10 mouse cellular contexts compared by ENCODE assay signal in the genomic region with DNA sequence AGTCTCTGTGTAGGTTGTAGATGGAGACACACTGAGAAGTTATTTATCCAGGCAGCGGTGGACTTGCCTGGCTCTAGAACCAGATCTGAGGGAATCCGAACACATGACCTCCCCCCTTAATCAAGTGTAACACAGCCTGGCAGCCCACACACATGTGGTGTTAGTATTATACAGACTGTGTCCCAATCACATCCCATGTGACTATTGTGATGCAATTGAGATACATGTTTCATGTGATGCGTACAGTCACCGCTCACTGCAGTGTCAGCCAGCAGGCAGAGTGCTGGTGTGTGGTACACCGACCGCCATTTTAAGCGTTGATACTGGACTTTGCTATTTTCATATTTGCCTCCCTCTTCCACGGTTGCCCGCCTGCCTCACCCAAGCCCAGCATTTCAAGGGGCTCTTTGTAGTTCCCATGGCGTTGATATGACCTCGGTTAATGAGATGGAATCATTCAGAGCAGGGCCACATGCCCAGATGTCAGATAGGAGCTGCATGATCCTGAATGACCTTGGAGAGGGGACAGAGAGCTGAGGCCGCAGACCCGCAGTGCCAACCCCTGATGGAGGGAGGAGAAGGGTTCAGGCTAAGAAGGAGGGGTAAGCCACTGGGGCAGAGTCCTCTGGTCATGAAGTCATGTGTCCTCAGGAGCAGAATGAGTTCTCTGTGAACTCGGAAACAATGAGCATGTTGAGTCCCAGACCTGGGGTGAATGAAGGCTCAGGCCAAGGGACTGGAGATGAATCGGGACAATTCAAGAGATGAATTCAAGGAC.
DNase-seq lines count a peak whose midpoint lies in the region; ATAC-seq and TF ChIP-seq lines count a peak whose summit lies in the region.
"Had no signal": no experiment of that assay in that cellular context is flagged by ENCODE, and none has a peak within 500 bp of the region (broad histone marks: within the 10 kb centered on the region; RNA-seq: fewer than 3 reads in every experiment).

No protein-coding gene starts in this region.

- no peaks in the 10 kb centered on the region for H3K36me3 ChIP-seq in heart, postnatal 0 days (replicated peaks; ENCODE audit: control insufficient read depth, insufficient read depth, low read length)
- H3K36me3 ChIP-seq in midbrain, embryonic 12.5 days, result no peaks in the 10 kb centered on the region
- no peaks in the 10 kb centered on the region for H3K36me3 ChIP-seq in midbrain, embryonic 10.5 days
- H3K36me3 ChIP-seq in stomach, embryonic 15.5 days, result no peaks in the 10 kb centered on the region
- no peaks in the 10 kb centered on the region for H3K36me3 ChIP-seq in liver, embryonic 12.5 days

- H3K4me1 ChIP-seq in heart, postnatal 0 days (ENCODE audit: control insufficient read depth, insufficient read depth), result peaks cover 19% of the 10 kb centered on the region
- peaks cover 22% of the 10 kb centered on the region for H3K4me1 ChIP-seq in midbrain, embryonic 12.5 days
- H3K4me1 ChIP-seq in midbrain, embryonic 10.5 days, result peaks cover 54% of the 10 kb centered on the region
- peaks cover 10% of the 10 kb centered on the region for H3K4me1 ChIP-seq in stomach, embryonic 15.5 days
- peaks cover 57% of the 10 kb centered on the region for H3K4me1 ChIP-seq in liver, embryonic 12.5 days

- DNase-seq in heart, postnatal 0 days (ENCODE audit: low spot score), result no peak
- no peak for DNase-seq in heart, postnatal 25 days (ENCODE audit: low spot score)
- no peak for DNase-seq in midbrain, embryonic 10.5 days (ENCODE audit: low spot score)
- DNase-seq in kidney, postnatal 25 days, result peak; percentile 11 to 60
- DNase-seq: right cerebral cortex, postnatal 25 days had no signal

- TF ChIP-seq CTCF in heart, postnatal 0 days (IDR thresholded peaks at IDR 0.05; ENCODE audit: low read depth), result no peak

- no peak for TF ChIP-seq EP300 in heart, postnatal 0 days (IDR thresholded peaks at IDR 0.05; ENCODE audit: low read depth)

- intact Hi-C loops in heart, postnatal 25 days (cut with DNase I), result no loop called here

- 0 out of 2 replicates have a peak overlapping the region, but pooled peaks have one; percentile 95 for H3K4me2 ChIP-seq in heart, postnatal 0 days (ENCODE audit: low read depth, low read length)
- no peak overlapping the region for H3K4me2 ChIP-seq in midbrain, embryonic 12.5 days (replicated peaks)
- no peak overlapping the region for H3K4me2 ChIP-seq in stomach, embryonic 15.5 days
- no peak overlapping the region for H3K4me2 ChIP-seq in liver, embryonic 12.5 days

- no peak overlapping the region for H3K9ac ChIP-seq in heart, postnatal 0 days (replicated peaks; ENCODE audit: low read depth, low read length)
- H3K9ac ChIP-seq in midbrain, embryonic 12.5 days (replicated peaks), result no peak overlapping the region
- no peak overlapping the region for H3K9ac ChIP-seq in stomach, embryonic 15.5 days
- no peak overlapping the region for H3K9ac ChIP-seq in liver, embryonic 12.5 days

- 77% methylated on average over 15 of the region's 15 CpGs for WGBS in heart, postnatal 0 days
- WGBS in midbrain, embryonic 12.5 days, result 78% methylated on average over 15 of the region's 15 CpGs
- WGBS in midbrain, embryonic 10.5 days, result 82% methylated on average over 15 of the region's 15 CpGs
- 75% methylated on average over 15 of the region's 15 CpGs for WGBS in stomach, embryonic 15.5 days
- 76% methylated on average over 15 of the region's 15 CpGs for WGBS in liver, embryonic 12.5 days (ENCODE audit: insufficient replicate concordance)

- no peak overlapping the region for H3K4me3 ChIP-seq in heart, postnatal 0 days (ENCODE audit: low read depth, low read length)
- no peak overlapping the region for H3K4me3 ChIP-seq in midbrain, embryonic 12.5 days
- no peak overlapping the region for H3K4me3 ChIP-seq in midbrain, embryonic 10.5 days
- no peak overlapping the region for H3K4me3 ChIP-seq in stomach, embryonic 15.5 days (replicated peaks)
- no peak overlapping the region for H3K4me3 ChIP-seq in liver, embryonic 12.5 days

- ATAC-seq in heart, postnatal 0 days (ENCODE audit: insufficient read depth, low read depth), result no peak
- peak; percentile 25; the same call in 1 of the 2 replicates for ATAC-seq in midbrain, embryonic 12.5 days (ENCODE audit: low FRiP score, low read depth)
- ATAC-seq in stomach, embryonic 15.5 days (ENCODE audit: insufficient read depth, low FRiP score, low read depth), result peak; percentile 33; the same call in 1 of the 2 replicates
- no peak for ATAC-seq in liver, embryonic 12.5 days

- H3K9me3 ChIP-seq in heart, postnatal 0 days (replicated peaks; ENCODE audit: control insufficient read depth, low read length), result no peaks in the 10 kb centered on the region
- no peaks in the 10 kb centered on the region for H3K9me3 ChIP-seq in midbrain, embryonic 12.5 days
- H3K9me3 ChIP-seq in midbrain, embryonic 10.5 days (replicated peaks), result no peaks in the 10 kb centered on the region
- H3K9me3 ChIP-seq in stomach, embryonic 15.5 days, result no peaks in the 10 kb centered on the region
- H3K9me3 ChIP-seq in liver, embryonic 12.5 days (replicated peaks), result no peaks in the 10 kb centered on the region

- no peaks in the 10 kb centered on the region for H3K27me3 ChIP-seq in heart, postnatal 0 days (ENCODE audit: control insufficient read depth, insufficient read depth, low read length)
- peaks cover 65% of the 10 kb centered on the region for H3K27me3 ChIP-seq in midbrain, embryonic 12.5 days
- H3K27me3 ChIP-seq in midbrain, embryonic 10.5 days (ENCODE audit: low read depth, poor library complexity, severe bottlenecking), result peaks cover 84% of the 10 kb centered on the region
- 0 out of 2 replicates have a peak, but pooled peaks cover 11% of the 10 kb centered on the region for H3K27me3 ChIP-seq in stomach, embryonic 15.5 days (replicated peaks)
- H3K27me3 ChIP-seq in liver, embryonic 12.5 days (replicated peaks), result peaks cover 21% of the 10 kb centered on the region; the same call in 1 of the 2 replicates

- no peak overlapping the region for H3K27ac ChIP-seq in heart, postnatal 0 days (ENCODE audit: low read depth)
- H3K27ac ChIP-seq in midbrain, embryonic 12.5 days (replicated peaks), result no peak overlapping the region
- H3K27ac ChIP-seq in midbrain, embryonic 10.5 days (replicated peaks), result no peak overlapping the region
- no peak overlapping the region for H3K27ac ChIP-seq in stomach, embryonic 15.5 days
- H3K27ac ChIP-seq in liver, embryonic 12.5 days, result no peak overlapping the region
- H3K27ac ChIP-seq: heart, adult 2 months; liver, embryonic 14.5 days had no signal

Comparison
In these comparisons a context has a peak if more than half of its experiments do, and no peak if none do; other contexts are left out.
1. ATAC-seq: peak in midbrain, embryonic 12.5 days (single experiment) and stomach, embryonic 15.5 days (single experiment); none in heart, postnatal 0 days (single experiment) and liver, embryonic 12.5 days (single experiment).
2. DNase-seq: peak in kidney, postnatal 25 days (2 of 2); none in heart, postnatal 0 days (single experiment), heart, postnatal 25 days (single experiment) and midbrain, embryonic 10.5 days (single experiment).